Mouse (Mus musculus): ENCODE data around the gene Ppp1r15a. TPM values are rescaled to one million over a fixed set of nuclear protein-coding genes. Genes with fewer than 3 reads are reported as not detected.

The Ppp1r15a gene
- total and polyA plus RNA-seq, 2 experiments, result 4.3 to 14.9 TPM

DNA sequence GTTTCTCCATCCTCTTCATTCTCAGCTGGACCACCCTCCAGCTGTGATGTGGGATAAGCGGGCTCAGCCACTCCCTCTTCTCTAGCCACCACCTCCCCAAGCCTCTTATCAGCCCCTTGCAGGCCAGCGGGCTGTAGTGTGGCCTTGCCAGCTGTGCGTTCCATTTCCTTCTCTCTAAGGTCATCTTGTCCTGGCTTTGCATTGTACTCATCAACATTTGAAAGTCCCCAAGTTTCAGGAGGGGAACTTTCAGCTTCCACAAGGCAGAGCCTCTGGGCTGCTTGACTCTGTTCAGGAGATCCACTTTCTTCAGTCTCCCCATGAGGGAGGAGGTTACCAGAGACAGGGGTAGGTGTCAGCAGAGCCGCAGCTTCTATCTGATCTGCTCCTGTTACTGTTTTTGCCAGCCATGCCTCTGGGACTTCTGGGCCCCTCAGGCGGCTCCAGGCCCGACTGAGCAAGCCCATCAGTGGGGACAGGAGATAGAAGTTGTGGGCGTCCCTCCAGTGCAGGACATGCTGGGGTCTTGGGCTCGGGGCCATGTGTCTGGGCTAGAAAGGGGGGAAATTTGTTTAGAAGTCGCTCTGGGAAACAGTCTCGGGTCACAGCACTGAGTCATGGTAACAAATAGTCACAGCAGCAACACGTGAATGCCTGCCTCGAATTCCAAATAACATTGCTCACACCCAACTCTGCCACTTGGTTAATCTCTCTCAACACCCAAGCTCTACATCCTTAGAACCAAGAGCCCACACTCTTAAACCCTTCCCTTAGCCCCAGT lies 1.0 kb downstream of the Ppp1r15a start:
- peak; percentile 46 for DNase-seq (ENCODE audit: extremely low read depth, low read depth, low spot score)
- Histone ChIP-seq H3K27ac (replicated peaks; ENCODE audit: insufficient read depth, low read depth, low read length) (peak overlapping the region; percentile 90), H3K9ac (ENCODE audit: low read depth, low read length) (peak overlapping the region; percentile 92), H3K4me3 (ENCODE audit: insufficient read depth, low read depth, low read length) (peak overlapping the region; percentile 86), H3K4me1 (ENCODE audit: control insufficient read depth, insufficient read depth, low read length) (peaks cover 11% of the 10 kb centered on the region), H3K36me3 (ENCODE audit: control insufficient read depth, insufficient read depth, low read length) (peaks cover 3% of the 10 kb centered on the region; the same call in 1 of the 2 replicates), H3K27me3 (ENCODE audit: control insufficient read depth, insufficient read depth, low read length) (no peaks in the 10 kb centered on the region), H3K79me2 (ENCODE audit: control insufficient read depth, insufficient read depth, low read length) (peaks cover 8% of the 10 kb centered on the region)
- no peak for TF ChIP-seq CTCF (IDR thresholded peaks at IDR 0.05; ENCODE audit: low read depth, low read length)
- TF ChIP-seq POLR2A (IDR thresholded peaks at IDR 0.05; ENCODE audit: extremely low read depth, insufficient read depth, low read length), result no peak
- 12% methylated on average over 12 of the region's 12 CpGs for WGBS

- no peak for TF ChIP-seq POLR2A (IDR thresholded peaks at IDR 0.05; ENCODE audit: extremely low read depth, insufficient read depth, low read length)
- no peak for TF ChIP-seq CTCF (IDR thresholded peaks at IDR 0.05; ENCODE audit: low read depth, low read length)
- no peak for DNase-seq (ENCODE audit: extremely low read depth, low read depth, low spot score)
- Histone ChIP-seq H3K27me3 (ENCODE audit: control insufficient read depth, insufficient read depth, low read length) (no peaks in the 10 kb centered on the region), H3K79me2 (ENCODE audit: control insufficient read depth, insufficient read depth, low read length) (peaks cover 8% of the 10 kb centered on the region), H3K36me3 (ENCODE audit: control insufficient read depth, insufficient read depth, low read length) (peaks cover 3% of the 10 kb centered on the region; the same call in 1 of the 2 replicates), H3K4me3 (ENCODE audit: insufficient read depth, low read depth, low read length) (no peak overlapping the region; the same call in 1 of the 2 replicates), H3K4me1 (ENCODE audit: control insufficient read depth, insufficient read depth, low read length) (peaks cover 11% of the 10 kb centered on the region), H3K27ac (replicated peaks; ENCODE audit: insufficient read depth, low read depth, low read length) (peak overlapping the region; percentile 51), H3K9ac (ENCODE audit: low read depth, low read length) (peak overlapping the region; percentile 16)
- 71% methylated on average over 13 of the region's 13 CpGs for WGBS
Observed at GRCm38 (mm10) chr7:45523678-45524170, 2.3 kb downstream of the Ppp1r15a start.

GRCm38 (mm10) chr7:45522957-45523676 lies 3.0 kb downstream of the Ppp1r15a start:
- H3K79me2 ChIP-seq (ENCODE audit: control insufficient read depth, insufficient read depth, low read length), result peaks cover 8% of the 10 kb centered on the region
- H3K4me3 ChIP-seq (ENCODE audit: insufficient read depth, low read depth, low read length), result peak overlapping the region; percentile 19; the same call in 1 of the 2 replicates
- no peak overlapping the region for H3K9ac ChIP-seq (ENCODE audit: low read depth, low read length)
- H3K27ac ChIP-seq (replicated peaks; ENCODE audit: insufficient read depth, low read depth, low read length), result 0 out of 2 replicates have a peak overlapping the region, but pooled peaks have one; percentile 4
- H3K36me3 ChIP-seq (ENCODE audit: control insufficient read depth, insufficient read depth, low read length), result peaks cover 3% of the 10 kb centered on the region; the same call in 1 of the 2 replicates
- H3K27me3 ChIP-seq (ENCODE audit: control insufficient read depth, insufficient read depth, low read length), result no peaks in the 10 kb centered on the region
- no peak for DNase-seq (ENCODE audit: extremely low read depth, low read depth, low spot score)
- H3K4me1 ChIP-seq (ENCODE audit: control insufficient read depth, insufficient read depth, low read length), result peaks cover 11% of the 10 kb centered on the region
- 78% methylated on average over 18 of the region's 18 CpGs for WGBS
- TF ChIP-seq CTCF (IDR thresholded peaks at IDR 0.05; ENCODE audit: low read depth, low read length), result no peak

DNA sequence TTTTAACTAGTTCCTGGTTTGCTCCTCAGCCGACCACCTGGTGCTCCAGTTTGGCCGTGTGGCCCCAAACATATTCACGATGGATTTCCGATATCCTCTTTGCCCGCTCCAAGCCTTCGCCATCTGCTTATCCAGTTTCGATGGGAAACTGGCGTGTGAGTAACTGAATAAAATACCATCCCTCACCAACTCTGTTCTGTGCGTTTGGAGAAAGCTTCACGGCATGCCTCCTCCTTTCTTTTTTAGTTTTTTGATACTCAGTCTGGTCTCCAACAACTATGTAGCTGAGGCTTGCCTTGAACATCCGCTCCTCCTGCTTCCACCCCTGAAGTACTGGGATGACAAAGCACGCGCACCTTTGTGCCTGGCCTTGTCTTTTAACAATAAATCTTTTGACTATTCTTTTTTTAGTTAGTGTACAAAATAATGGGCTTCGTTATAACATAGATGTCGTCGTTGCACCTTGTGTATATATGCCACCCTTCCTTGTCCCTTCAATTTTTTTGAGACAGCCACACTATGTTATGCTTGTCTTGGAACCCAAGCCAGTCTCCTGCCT lies 3.8 kb downstream of the Ppp1r15a start:
- H3K4me1 ChIP-seq (ENCODE audit: control insufficient read depth, insufficient read depth, low read length), result peaks cover 11% of the 10 kb centered on the region
- H3K9ac ChIP-seq (ENCODE audit: low read depth, low read length), result no peak overlapping the region
- H3K36me3 ChIP-seq (ENCODE audit: control insufficient read depth, insufficient read depth, low read length), result peaks cover 3% of the 10 kb centered on the region; the same call in 1 of the 2 replicates
- WGBS, result 63% methylated on average over 16 of the region's 16 CpGs
- no peak overlapping the region; the same call in 1 of the 2 replicates for H3K27ac ChIP-seq (replicated peaks; ENCODE audit: insufficient read depth, low read depth, low read length)
- no peak overlapping the region for H3K4me3 ChIP-seq (ENCODE audit: insufficient read depth, low read depth, low read length)
- H3K79me2 ChIP-seq (ENCODE audit: control insufficient read depth, insufficient read depth, low read length), result peaks cover 8% of the 10 kb centered on the region
- no peak for TF ChIP-seq CTCF (IDR thresholded peaks at IDR 0.05; ENCODE audit: low read depth, low read length)
- TF ChIP-seq POLR2A (IDR thresholded peaks at IDR 0.05; ENCODE audit: extremely low read depth, insufficient read depth, low read length), result no peak
- H3K27me3 ChIP-seq (ENCODE audit: control insufficient read depth, insufficient read depth, low read length), result no peaks in the 10 kb centered on the region
- no peak for DNase-seq (ENCODE audit: extremely low read depth, low read depth, low spot score)

DNA sequence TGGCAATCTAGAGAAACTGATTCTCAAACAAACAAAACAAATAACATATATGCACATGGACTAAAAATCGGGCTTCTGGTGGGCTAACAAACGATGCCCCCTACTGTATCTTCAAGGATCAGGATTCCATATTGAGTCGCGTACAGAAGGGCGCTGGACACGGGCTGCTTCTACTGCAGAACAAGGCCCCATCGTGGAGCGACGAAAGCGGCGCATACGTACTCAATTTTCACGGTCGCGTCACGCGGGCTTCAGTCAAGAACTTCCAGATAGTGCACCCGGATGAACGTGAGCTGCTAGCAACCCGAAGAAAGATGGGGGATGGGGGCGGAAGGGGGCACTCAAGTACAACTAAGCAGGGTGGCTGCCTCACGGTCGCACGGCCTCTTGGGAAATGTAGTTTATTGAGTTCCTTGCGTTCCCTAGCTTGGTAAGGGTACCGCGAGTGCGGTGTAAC lies 4.3 kb downstream of the Ppp1r15a start:
- 1% methylated on average over 28 of the region's 28 CpGs for WGBS
- Histone ChIP-seq H3K27me3 (ENCODE audit: control insufficient read depth, insufficient read depth, low read length) (no peaks in the 10 kb centered on the region), H3K36me3 (ENCODE audit: control insufficient read depth, insufficient read depth, low read length) (peaks cover 3% of the 10 kb centered on the region; the same call in 1 of the 2 replicates), H3K27ac (replicated peaks; ENCODE audit: insufficient read depth, low read depth, low read length) (peak overlapping the region; percentile 50), H3K4me3 (ENCODE audit: insufficient read depth, low read depth, low read length) (peak overlapping the region; percentile 56), H3K9ac (ENCODE audit: low read depth, low read length) (peak overlapping the region; percentile 71), H3K79me2 (ENCODE audit: control insufficient read depth, insufficient read depth, low read length) (peaks cover 8% of the 10 kb centered on the region), H3K4me1 (ENCODE audit: control insufficient read depth, insufficient read depth, low read length) (peaks cover 11% of the 10 kb centered on the region)
- DNase-seq (ENCODE audit: extremely low read depth, low read depth, low spot score), result peak; percentile 72
- TF ChIP-seq CTCF (IDR thresholded peaks at IDR 0.05; ENCODE audit: low read depth, low read length), result no peak
- TF ChIP-seq POLR2A (IDR thresholded peaks at IDR 0.05; ENCODE audit: extremely low read depth, insufficient read depth, low read length), result no peak

All from liver, adult 2 months (tissue).